In genomic region chr13:95807106-95807750, GRCm38 (mm10) we compare ENCODE assay signal across 10 mouse cellular contexts.
DNase-seq lines count a peak whose midpoint lies in the region; ATAC-seq and TF ChIP-seq lines count a peak whose summit lies in the region.
"Had no signal": no experiment of that assay in that cellular context is flagged by ENCODE, and none has a peak within 500 bp of the region (broad histone marks: within the 10 kb centered on the region; RNA-seq: fewer than 3 reads in every experiment).

No protein-coding gene starts in this region.

- H3K36me3 ChIP-seq in ES-E14 (ENCODE audit: control insufficient read depth, insufficient read depth, low read length, poor library complexity, severe bottlenecking): no peaks in the 10 kb centered on the region
- no peaks in the 10 kb centered on the region for H3K36me3 ChIP-seq in midbrain, embryonic 15.5 days (replicated peaks)

- H3K4me1 ChIP-seq in ES-E14 (ENCODE audit: control insufficient read depth in 2 of 2, insufficient read depth in 2 of 2, low read length in 2 of 2, poor library complexity in 1 of 2): peaks cover 0 to 8% of the 10 kb centered on the region in 2 experiments; a peak in 1 of 4 replicates
- peaks cover 16% of the 10 kb centered on the region for H3K4me1 ChIP-seq in midbrain, embryonic 15.5 days

- no peaks in the 10 kb centered on the region for H3K27me3 ChIP-seq in midbrain, embryonic 15.5 days (replicated peaks)
- H3K27me3 ChIP-seq: CH12.LX had no signal

- H3K9ac ChIP-seq in ES-E14 (ENCODE audit: insufficient read depth, low read depth, low read length, poor library complexity, severe bottlenecking): no peak overlapping the region
- no peak overlapping the region for H3K9ac ChIP-seq in midbrain, embryonic 15.5 days
- H3K9ac ChIP-seq: liver, postnatal 0 days had no signal

- peak; percentile 96 for ATAC-seq in midbrain, embryonic 15.5 days (replicated peaks)
- ATAC-seq: liver, postnatal 0 days had no signal

- in situ Hi-C loops in ES-E14 (cut with MboI; ENCODE audit: low sequenced_read_pairs in 2 of 2, unreplicated experiment in 2 of 2): no loop called here

- peak; percentile 39 for DNase-seq in ES-E14 (ENCODE audit: low read depth, low spot score)
- peak; percentile 67 for DNase-seq in embryo, embryonic 11 days
- peak; percentile 35 for DNase-seq in forelimb bud, embryonic 11.5 days (ENCODE audit: low read depth, low spot score)
- DNase-seq in ovary, adult 18-20 months (ENCODE audit: low spot score): no peak
- DNase-seq in gastrocnemius, postnatal 25 days: no peak
- no peak for DNase-seq in frontal cortex, adult 2 months (ENCODE audit: extremely low spot score in 1 of 2, low spot score in 1 of 2)
- DNase-seq in cerebellum, postnatal 25 days: no peak
- DNase-seq: liver, postnatal 0 days had no signal

- no peak overlapping the region for H3K27ac ChIP-seq in ES-E14 (ENCODE audit: insufficient read depth, low read depth, low read length, poor library complexity, severe bottlenecking)
- peak overlapping the region; percentile 61 for H3K27ac ChIP-seq in midbrain, embryonic 15.5 days

- H3K4me2 ChIP-seq in midbrain, embryonic 15.5 days: peak overlapping the region; percentile 31

- WGBS in midbrain, embryonic 15.5 days: 5% methylated on average over 5 of the region's 5 CpGs

- no peak overlapping the region for H3K4me3 ChIP-seq in ES-E14 (ENCODE audit: insufficient read depth in 1 of 2, low read depth in 1 of 2, low read length in 2 of 2, poor library complexity in 1 of 2, severe bottlenecking in 1 of 2)
- no peak overlapping the region for H3K4me3 ChIP-seq in midbrain, embryonic 15.5 days

- H3K9me3 ChIP-seq in ES-E14 (ENCODE audit: control insufficient read depth, insufficient read depth, low read depth, low read length): no peaks in the 10 kb centered on the region
- no peaks in the 10 kb centered on the region for H3K9me3 ChIP-seq in midbrain, embryonic 15.5 days

TF ChIP-seq in ES-E14, 5 proteins besides CTCF, POLR2A, EP300 and RAD21:
- TF ChIP-seq ZC3H11A (IDR thresholded peaks at IDR 0.05; ENCODE audit: borderline replicate concordance, low read depth, low read length): no peak

Comparison
In these comparisons a context has a peak if more than half of its experiments do, and no peak if none do; other contexts are left out.
1. DNase-seq: peak in ES-E14 (single experiment), embryo, embryonic 11 days (single experiment) and forelimb bud, embryonic 11.5 days (single experiment); none in ovary, adult 18-20 months (single experiment), gastrocnemius, postnatal 25 days (single experiment), frontal cortex, adult 2 months (0 of 2) and cerebellum, postnatal 25 days (0 of 2).